Mouse (Mus musculus) cerebellum, adult 18-20 months (tissue): ENCODE data around the gene Hsd17b11.
"Not testable (repeated sequence)": the region's sequence is repeated elsewhere in the genome, so short reads cannot be mapped to it uniquely, and the experiment has no call there.

Source experiments
- DNase-seq, 2 experiments: peaks; one replicate each; pipeline ENCODE4 v3.0.0; 2021

Gene Hsd17b11

GRCm38 (mm10) chr5:104035066-104035465 lies 13.3 kb upstream of the Hsd17b11 start:
- no peak for DNase-seq

GRCm38 (mm10) chr5:104032434-104033097 lies 10.8 kb upstream of the Hsd17b11 start:
- DNase-seq = no peak

- DNase-seq = no peak
These were observed 3.6 kb upstream of the Hsd17b11 start for GRCm38 (mm10) chr5:104025245-104025854.

GRCm38 (mm10) chr5:104024762-104025161 lies 3.0 kb upstream of the Hsd17b11 start:
- DNase-seq = no peak

GRCm38 (mm10) chr5:104024193-104024592 lies 2.5 kb upstream of the Hsd17b11 start:
- DNase-seq = not testable (repeated sequence)

GRCm38 (mm10) chr5:104023289-104024020 lies 1.7 kb upstream of the Hsd17b11 start:
- no peak for DNase-seq

- DNase-seq = no peak
These were observed 839 bp upstream of the Hsd17b11 start for GRCm38 (mm10) chr5:104022558-104022957.

- no peak for DNase-seq
These were observed 10.3 kb downstream of the Hsd17b11 start for GRCm38 (mm10) chr5:104011419-104011818.

- no peak for DNase-seq
These were observed 11.5 kb downstream of the Hsd17b11 start for GRCm38 (mm10) chr5:104010261-104010660.

- no peak for DNase-seq
These were observed 12.3 kb downstream of the Hsd17b11 start for GRCm38 (mm10) chr5:104009421-104009820.

- DNase-seq = no peak
These were observed 13.9 kb downstream of the Hsd17b11 start for GRCm38 (mm10) chr5:104007801-104008200.

GRCm38 (mm10) chr5:104006811-104007210 lies 14.9 kb downstream of the Hsd17b11 start:
- DNase-seq = no peak

- DNase-seq = no peak
These were observed 17.8 kb downstream of the Hsd17b11 start for GRCm38 (mm10) chr5:104003955-104004354.

GRCm38 (mm10) chr5:104003256-104003931 lies 18.3 kb downstream of the Hsd17b11 start:
- no peak for DNase-seq

- no peak for DNase-seq
These were observed 19.0 kb downstream of the Hsd17b11 start for GRCm38 (mm10) chr5:104002549-104003255.

- DNase-seq = peak; percentile 82 to 89
These were observed 22.0 kb downstream of the Hsd17b11 start for GRCm38 (mm10) chr5:103999738-104000137.

GRCm38 (mm10) chr5:103998739-103999138 lies 23.0 kb downstream of the Hsd17b11 start:
- peak; percentile 68 to 73 for DNase-seq

GRCm38 (mm10) chr5:103995181-103995580 lies 26.5 kb downstream of the Hsd17b11 start:
- peak; percentile 13 to 25 for DNase-seq

GRCm38 (mm10) chr5:103994669-103995068 lies 27.1 kb downstream of the Hsd17b11 start:
- no peak for DNase-seq

GRCm38 (mm10) chr5:103993601-103994000 lies 28.1 kb downstream of the Hsd17b11 start:
- DNase-seq = no peak

GRCm38 (mm10) chr5:103992831-103993230 lies 28.9 kb downstream of the Hsd17b11 start:
- no peak for DNase-seq

- no peak for DNase-seq
These were observed 40.8 kb downstream of the Hsd17b11 start for GRCm38 (mm10) chr5:103980705-103981560.
